Mouse (Mus musculus): ENCODE data around the gene Hspa4l.

The Hspa4l gene

GRCm38 (mm10) chr3:40744024-40744835, at the start of gene Hspa4l:
TSS of gene Hspa4l (plus strand) at chr3:40744495.
- DNase-seq (ENCODE audit: low spot score), result peak; percentile 0

GRCm38 (mm10) chr3:40695162-40695561, 49.1 kb upstream of the Hspa4l start:
- DNase-seq (ENCODE audit: low spot score), result no peak

- no peak for DNase-seq (ENCODE audit: low spot score)
These were observed 45.5 kb upstream of the Hspa4l start for GRCm38 (mm10) chr3:40698834-40699233.

GRCm38 (mm10) chr3:40704816-40705430, 39.4 kb upstream of the Hspa4l start:
- DNase-seq (ENCODE audit: low spot score), result peak; percentile 1

GRCm38 (mm10) chr3:40708655-40709054, 35.6 kb upstream of the Hspa4l start, which contains the start of gene Slc25a31:
TSS of gene Slc25a31 (plus strand) at chr3:40708855.
- no peak for DNase-seq (ENCODE audit: low spot score)

GRCm38 (mm10) chr3:40716056-40716455, 28.2 kb upstream of the Hspa4l start:
- DNase-seq (ENCODE audit: low spot score), result no peak

- DNase-seq (ENCODE audit: low spot score), result no peak
These were observed 25.3 kb upstream of the Hspa4l start for GRCm38 (mm10) chr3:40719022-40719421.

- DNase-seq (ENCODE audit: low spot score), result no peak
These were observed 5.8 kb upstream of the Hspa4l start for GRCm38 (mm10) chr3:40738381-40738912.

GRCm38 (mm10) chr3:40744836-40745660, 753 bp downstream of the Hspa4l start:
- peak; percentile 93 for DNase-seq (ENCODE audit: low spot score)

- DNase-seq (ENCODE audit: low spot score), result peak; percentile 41
These were observed 1.6 kb downstream of the Hspa4l start for GRCm38 (mm10) chr3:40745661-40746547.

- DNase-seq (ENCODE audit: low spot score), result no peak
These were observed 16.5 kb downstream of the Hspa4l start for GRCm38 (mm10) chr3:40760746-40761145.

- no peak for DNase-seq (ENCODE audit: low spot score)
These were observed 17.0 kb downstream of the Hspa4l start for GRCm38 (mm10) chr3:40761312-40761711.

GRCm38 (mm10) chr3:40793783-40794182, 49.5 kb downstream of the Hspa4l start:
- DNase-seq (ENCODE audit: low spot score), result no peak

- DNase-seq (ENCODE audit: low spot score), result no peak
These were observed 53.8 kb downstream of the Hspa4l start for GRCm38 (mm10) chr3:40798054-40798453.

GRCm38 (mm10) chr3:40798500-40798899, 54.2 kb downstream of the Hspa4l start:
- DNase-seq (ENCODE audit: low spot score), result peak; percentile 55

GRCm38 (mm10) chr3:40799530-40800372, 55.5 kb downstream of the Hspa4l start, which contains the start of gene Plk4:
TSS of gene Plk4 (plus strand) at chr3:40800019.
- peak; percentile 97 for DNase-seq (ENCODE audit: low spot score)

- DNase-seq (ENCODE audit: low spot score), result peak; percentile 26
These were observed 56.1 kb downstream of the Hspa4l start for GRCm38 (mm10) chr3:40800373-40800823.

GRCm38 (mm10) chr3:40806871-40807270, 62.6 kb downstream of the Hspa4l start:
- no peak for DNase-seq (ENCODE audit: low spot score)

- no peak for DNase-seq (ENCODE audit: low spot score)
These were observed 64.4 kb downstream of the Hspa4l start for GRCm38 (mm10) chr3:40808686-40809085.

GRCm38 (mm10) chr3:40809894-40810293, 65.6 kb downstream of the Hspa4l start:
- DNase-seq (ENCODE audit: low spot score), result no peak
